Comparison of ENCODE assay signal across 9 mouse cellular contexts in the genomic region with DNA sequence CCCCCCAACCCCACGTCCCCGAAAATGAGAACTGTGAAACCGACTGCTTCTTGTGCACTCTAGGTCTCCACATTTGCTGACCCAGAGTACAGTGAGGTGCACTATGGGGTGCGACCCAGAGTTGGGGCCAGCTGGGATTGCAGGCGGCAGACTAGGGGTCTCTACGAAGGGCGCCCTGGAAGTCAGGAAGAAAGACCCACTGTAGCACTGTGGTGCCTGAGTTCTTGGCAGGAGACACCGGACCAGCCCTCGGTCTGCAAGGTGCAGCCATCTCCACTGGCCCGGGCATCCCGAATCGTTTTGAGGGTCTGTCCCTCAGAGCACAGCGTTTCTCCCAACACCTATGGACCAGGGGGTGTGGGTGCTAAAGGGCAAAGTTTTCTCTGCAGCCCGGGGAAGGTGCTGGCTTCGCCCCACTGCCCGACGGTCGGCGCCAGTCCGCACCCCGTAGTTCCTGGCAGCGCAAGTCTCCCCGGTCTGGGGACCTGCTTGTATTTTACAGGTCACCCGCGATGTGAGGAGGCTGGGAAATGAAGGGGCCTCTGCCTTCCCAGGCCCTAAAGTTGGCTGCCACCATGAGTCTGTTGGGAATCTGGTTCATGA. TPM values are rescaled to one million over a fixed set of nuclear protein-coding genes. Genes with fewer than 3 reads are reported as not detected.
DNase-seq lines count a peak whose midpoint lies in the region; ATAC-seq and TF ChIP-seq lines count a peak whose summit lies in the region.
"Had no signal": no experiment of that assay in that cellular context is flagged by ENCODE, and none has a peak within 500 bp of the region (broad histone marks: within the 10 kb centered on the region; RNA-seq: fewer than 3 reads in every experiment).

No protein-coding gene starts in this region.

- peak; percentile 7 for DNase-seq in kidney, adult 2 months
- no peak for DNase-seq in kidney, adult 11 months
- no peak for DNase-seq in embryonic facial prominence, embryonic 14.5 days (ENCODE audit: low spot score)
- DNase-seq in midbrain, postnatal 0 days (ENCODE audit: low spot score): no peak
- DNase-seq in ovary, postnatal 14 days (ENCODE audit: low spot score): no peak
- DNase-seq in frontal cortex, postnatal 10 days (ENCODE audit: low spot score in 2 of 2): no peak

- peak overlapping the region; percentile 51 for H3K9ac ChIP-seq in embryonic facial prominence, embryonic 14.5 days (ENCODE audit: low read depth, low read length)
- H3K9ac ChIP-seq in intestine, embryonic 16.5 days (ENCODE audit: low read depth, low read length): no peak overlapping the region
- H3K9ac ChIP-seq in midbrain, postnatal 0 days (replicated peaks; ENCODE audit: low read length, poor library complexity, severe bottlenecking): no peak overlapping the region

- H3K4me2 ChIP-seq in embryonic facial prominence, embryonic 14.5 days (ENCODE audit: low read depth, low read length): peak overlapping the region; percentile 78
- peak overlapping the region; percentile 67 for H3K4me2 ChIP-seq in intestine, embryonic 16.5 days (ENCODE audit: low read depth, low read length)
- H3K4me2 ChIP-seq in midbrain, postnatal 0 days (ENCODE audit: low read depth, low read length, poor library complexity, severe bottlenecking): peak overlapping the region; percentile 58

- H3K4me3 ChIP-seq in kidney, adult 2 months (ENCODE audit: insufficient read depth, low read depth, low read length): no peak overlapping the region
- H3K4me3 ChIP-seq in embryonic facial prominence, embryonic 14.5 days (ENCODE audit: low read depth, low read length): peak overlapping the region; percentile 41
- H3K4me3 ChIP-seq in intestine, embryonic 16.5 days (ENCODE audit: low read length): peak overlapping the region; percentile 40
- peak overlapping the region; percentile 26 for H3K4me3 ChIP-seq in midbrain, postnatal 0 days (ENCODE audit: low read depth, low read length)

- H3K27ac ChIP-seq in kidney, adult 2 months (ENCODE audit: insufficient read depth, low read depth, low read length): no peak overlapping the region
- H3K27ac ChIP-seq in embryonic facial prominence, embryonic 14.5 days (replicated peaks; ENCODE audit: low read depth, low read length): no peak overlapping the region
- no peak overlapping the region for H3K27ac ChIP-seq in intestine, embryonic 16.5 days (ENCODE audit: low read length)
- no peak overlapping the region for H3K27ac ChIP-seq in midbrain, postnatal 0 days (ENCODE audit: low read depth, low read length)

- no peaks in the 10 kb centered on the region for H3K9me3 ChIP-seq in embryonic facial prominence, embryonic 14.5 days (ENCODE audit: control insufficient read depth, low read length)
- no peaks in the 10 kb centered on the region for H3K9me3 ChIP-seq in intestine, embryonic 16.5 days (ENCODE audit: control insufficient read depth, low read length)
- H3K9me3 ChIP-seq in midbrain, postnatal 0 days (ENCODE audit: low read length): no peaks in the 10 kb centered on the region

- H3K36me3 ChIP-seq in kidney, adult 2 months (ENCODE audit: control insufficient read depth, insufficient read depth, low read length): no peaks in the 10 kb centered on the region
- H3K36me3 ChIP-seq in embryonic facial prominence, embryonic 14.5 days (ENCODE audit: control insufficient read depth, insufficient read depth, low read length): no peaks in the 10 kb centered on the region
- no peaks in the 10 kb centered on the region for H3K36me3 ChIP-seq in intestine, embryonic 16.5 days (ENCODE audit: control insufficient read depth, insufficient read depth, low read length)
- no peaks in the 10 kb centered on the region for H3K36me3 ChIP-seq in midbrain, postnatal 0 days (ENCODE audit: insufficient read depth, low read length)

- TF ChIP-seq CTCF in kidney, adult 2 months (conservative IDR thresholded peaks at IDR 0.05; ENCODE audit: insufficient read depth, insufficient read length, low read depth, low read length): no peak
- no peak for TF ChIP-seq CTCF in midbrain, postnatal 0 days (IDR thresholded peaks at IDR 0.05)

- H3K4me1 ChIP-seq in kidney, adult 2 months (ENCODE audit: control insufficient read depth, insufficient read depth, low read length): no peaks in the 10 kb centered on the region
- 0 out of 2 replicates have a peak, but pooled peaks cover 12% of the 10 kb centered on the region for H3K4me1 ChIP-seq in embryonic facial prominence, embryonic 14.5 days (ENCODE audit: control insufficient read depth, insufficient read depth, low read length)
- peaks cover 16% of the 10 kb centered on the region; the same call in 1 of the 2 replicates for H3K4me1 ChIP-seq in intestine, embryonic 16.5 days (ENCODE audit: control insufficient read depth, insufficient read depth, low read length)
- no peaks in the 10 kb centered on the region; the same call in 1 of the 2 replicates for H3K4me1 ChIP-seq in midbrain, postnatal 0 days (ENCODE audit: insufficient read depth, low read length)

- peaks cover 2% of the 10 kb centered on the region; the same call in 1 of the 2 replicates for H3K27me3 ChIP-seq in kidney, adult 2 months (replicated peaks; ENCODE audit: control insufficient read depth, insufficient read depth, low read length)
- H3K27me3 ChIP-seq in embryonic facial prominence, embryonic 14.5 days (replicated peaks; ENCODE audit: control insufficient read depth, insufficient read depth, low read length): peaks cover 89% of the 10 kb centered on the region
- H3K27me3 ChIP-seq in intestine, embryonic 16.5 days (replicated peaks; ENCODE audit: control insufficient read depth, insufficient read depth, low read length): peaks cover 74% of the 10 kb centered on the region
- H3K27me3 ChIP-seq in midbrain, postnatal 0 days (ENCODE audit: insufficient read depth, low read length): peaks cover 59% of the 10 kb centered on the region
- H3K27me3 ChIP-seq: Patski had no signal

- no peak for TF ChIP-seq POLR2A in kidney, adult 2 months (IDR thresholded peaks at IDR 0.05; ENCODE audit: low read depth, low read length)

- 26% methylated on average over 25 of the region's 25 CpGs for WGBS in kidney, adult 2 months
- 8% methylated on average over 21 of the region's 25 CpGs for WGBS in embryonic facial prominence, embryonic 14.5 days
- WGBS in intestine, embryonic 16.5 days: 4% methylated on average over 25 of the region's 25 CpGs
- WGBS in midbrain, postnatal 0 days: 2% methylated on average over 25 of the region's 25 CpGs

- ATAC-seq in embryonic facial prominence, embryonic 14.5 days (ENCODE audit: low read depth): no peak
- ATAC-seq in intestine, embryonic 16.5 days: no peak
- ATAC-seq in midbrain, postnatal 0 days (ENCODE audit: low FRiP score): no peak
- no peak for ATAC-seq in activated CD4-positive, CD25-positive, alpha-beta regulatory T cell, adult 4 months
- ATAC-seq: Patski had no signal

RNA-seq across cellular contexts. Expression of a gene that starts 4.6 kb away (rescaled TPM):
- 3.7 and 5.2 TPM in 2 replicates for polyA plus RNA-seq in kidney, adult 2 months (2012; rRNA removed)
- polyA plus RNA-seq in embryonic facial prominence, embryonic 14.5 days (2014; fragmentation: Nextera tagmentation; extraction: Ambion mirVana): 6.7 and 7.3 TPM in 2 replicates
- 0.06 and 0.07 TPM in 2 replicates for polyA plus RNA-seq in intestine, embryonic 16.5 days (2015; fragmentation: Nextera tagmentation; extraction: Ambion mirVana)
- 12.6 and 17.1 TPM in 2 replicates for total RNA-seq in midbrain, postnatal 0 days (2014; rRNA removed)
- 1.8 and 2.2 TPM in 2 replicates for polyA plus RNA-seq in midbrain, postnatal 0 days (2015; fragmentation: Nextera tagmentation; extraction: Ambion mirVana)
- polyA plus RNA-seq in activated CD4-positive, CD25-positive, alpha-beta regulatory T cell, adult 4 months (2017; shearing (Covaris generic)): not detected
